Mouse (Mus musculus): ENCODE measurements at regions not wholly inside any gene's neighbourhood (a gene's known extent, or its start where the extent isn't known, plus 50 kb on each side); places are given as distances from the start of the nearest gene placed in this dataset.
"Not testable (repeated sequence)": the region's sequence is repeated elsewhere in the genome, so short reads cannot be mapped to it uniquely, and the experiment has no call there.

- DNase-seq (ENCODE audit: low spot score): no peak
Measured at GRCm38 (mm10) chr5:13654173-13654572, 137.2 kb upstream of the Speer3 start.

DNA sequence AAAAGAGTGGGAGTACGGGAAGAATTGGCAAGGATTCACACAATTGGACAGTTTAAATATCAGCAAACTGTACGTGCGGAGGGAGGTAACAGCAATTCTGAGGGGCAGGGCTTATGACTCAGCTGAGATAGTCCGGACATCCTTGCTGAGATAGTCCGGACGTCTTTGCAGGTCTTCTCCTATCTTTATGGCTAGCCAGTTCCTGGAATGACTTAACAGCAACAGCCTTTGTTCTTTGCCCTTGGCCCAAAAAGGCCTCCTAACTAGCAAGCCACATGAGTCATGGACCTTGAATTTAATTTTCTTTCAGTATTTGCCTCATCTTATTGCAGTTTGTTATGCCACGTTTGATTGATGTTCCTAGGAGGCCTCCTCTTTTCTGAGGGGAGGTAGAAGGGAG lies 133.1 kb upstream of the Speer3 start:
- not testable (repeated sequence) for DNase-seq (ENCODE audit: low spot score)

DNA sequence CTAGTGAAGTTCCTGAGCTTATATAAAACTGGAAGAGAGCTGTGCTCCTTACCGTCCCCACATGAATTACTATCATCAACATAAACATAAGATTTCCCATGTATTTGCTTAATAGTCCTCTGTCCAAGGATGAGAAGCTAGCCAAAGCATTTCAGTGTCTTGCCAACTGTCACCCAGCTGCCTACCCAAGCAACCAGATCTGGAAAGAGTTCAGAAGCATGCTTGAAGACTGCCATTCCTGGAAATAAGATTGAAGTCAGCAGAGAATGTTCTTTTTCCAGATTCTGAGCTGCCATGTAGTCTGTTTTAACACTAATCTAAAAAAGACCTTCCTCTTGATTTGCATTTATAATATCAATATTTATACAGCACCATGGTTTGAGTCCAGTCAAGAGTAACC lies 131.9 kb upstream of the Speer3 start:
- no peak for DNase-seq (ENCODE audit: low spot score)

DNA sequence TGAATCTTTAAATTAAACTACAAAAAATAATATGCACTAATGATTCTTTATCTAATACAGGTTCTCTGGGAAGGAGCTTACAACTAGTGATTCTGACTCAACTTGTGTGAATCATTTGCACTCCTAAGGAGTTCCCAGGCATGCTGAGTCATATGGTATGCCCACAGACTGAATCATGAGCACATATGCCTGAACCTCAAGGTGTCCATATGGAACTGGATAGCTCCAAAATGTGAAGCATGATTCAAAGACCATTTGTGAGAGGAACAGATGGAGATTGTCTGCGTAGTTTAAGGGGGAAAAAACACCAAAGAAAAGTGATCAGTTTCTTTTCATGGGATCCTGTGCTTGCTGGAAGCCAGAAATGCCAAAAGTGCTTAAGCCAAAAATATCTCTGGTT lies 124.0 kb upstream of the Speer3 start:
- DNase-seq (ENCODE audit: low spot score): peak; percentile 66

GRCm38 (mm10) chr5:13668840-13669239 lies 122.6 kb upstream of the Speer3 start:
- no peak for DNase-seq (ENCODE audit: low spot score)

- no peak for DNase-seq (ENCODE audit: low spot score)
Measured at GRCm38 (mm10) chr5:13690929-13691806, 100.3 kb upstream of the Speer3 start.

DNA sequence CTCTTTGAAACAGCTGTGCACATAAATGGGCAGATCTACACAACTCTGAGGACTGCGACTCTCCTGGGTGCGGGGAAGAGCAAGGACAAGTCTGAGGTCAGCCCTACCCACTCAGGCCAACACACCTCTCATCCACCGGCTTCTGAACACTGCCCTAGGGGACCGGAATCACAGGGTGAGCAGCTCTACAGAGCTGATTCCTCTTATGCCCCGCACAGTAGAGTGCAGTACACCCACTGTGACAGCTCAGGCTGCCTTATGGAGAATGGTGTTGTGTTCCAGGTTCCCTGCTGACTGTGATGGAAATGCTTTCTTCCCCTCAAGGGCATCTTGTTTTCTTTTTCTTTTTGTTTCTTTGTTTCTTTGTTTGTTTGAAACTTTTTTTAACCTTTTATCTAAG lies 96.6 kb upstream of the Speer3 start:
- no peak for DNase-seq (ENCODE audit: low spot score)
